Mouse (Mus musculus) cerebellum, adult 11 months (tissue): ENCODE results near the gene Myo1b.

Experiments
- DNase-seq: peaks from one replicate; pipeline ENCODE4 v3.0.0; 2022

The Myo1b gene

DNA sequence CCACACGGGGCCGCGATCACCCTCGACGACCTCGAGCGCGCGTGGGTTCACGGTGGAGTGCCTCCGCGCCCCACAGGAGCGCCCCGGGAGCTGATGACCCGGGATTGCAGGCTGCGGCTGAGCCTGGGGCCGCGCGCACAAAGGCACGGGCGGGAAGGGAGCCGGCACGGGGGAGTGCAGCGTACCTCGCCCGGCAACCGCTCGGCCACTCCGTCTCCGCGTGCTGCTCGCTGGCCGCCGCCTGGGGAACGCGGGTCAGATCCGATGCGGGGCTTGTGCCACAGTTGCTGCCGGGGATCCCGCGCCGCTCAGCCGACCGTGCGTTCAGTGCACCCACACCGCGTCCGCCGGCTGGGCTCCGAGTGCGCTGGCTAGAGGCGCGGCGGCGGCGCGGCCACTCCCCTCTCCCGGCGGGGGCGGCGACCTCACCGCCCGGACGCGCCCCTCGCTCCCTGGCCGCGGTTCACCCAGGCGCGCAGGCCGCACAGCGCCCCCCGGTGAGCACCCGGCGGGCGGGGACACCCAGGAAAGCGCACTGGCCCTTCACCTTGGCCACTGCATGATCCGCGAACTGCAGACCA is at the start of gene Myo1b:
Gene Myo1b (minus strand): TSS at position 496 of the 581 bp plus-strand sequence.
- DNase-seq = no peak

DNA sequence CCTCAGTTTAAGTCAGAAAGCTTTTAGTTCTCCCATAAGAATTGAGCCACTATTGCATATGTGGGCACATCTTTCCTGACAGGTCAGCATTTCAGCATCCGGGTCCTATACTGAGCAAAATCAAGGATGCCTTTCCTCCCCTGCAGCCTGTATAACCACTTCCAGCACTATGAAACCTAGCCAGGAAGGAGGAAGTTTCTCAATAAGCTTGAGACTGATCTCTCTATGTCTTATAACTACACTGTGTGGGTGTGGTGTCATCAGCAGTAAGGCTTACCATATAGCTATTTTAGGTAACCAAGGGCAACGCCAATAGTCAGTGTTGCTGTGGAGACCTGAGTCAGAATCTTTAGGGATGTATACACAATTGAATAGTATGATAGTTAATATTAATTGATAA is 48.8 kb upstream of the Myo1b start:
- DNase-seq = no peak

GRCm38 (mm10) chr1:51947116-51947515 is 31.2 kb upstream of the Myo1b start:
- DNase-seq = no peak

GRCm38 (mm10) chr1:51944755-51945154 is 28.9 kb upstream of the Myo1b start:
- peak; percentile 12 for DNase-seq

- no peak for DNase-seq
These were observed 22.5 kb upstream of the Myo1b start for GRCm38 (mm10) chr1:51938357-51938756.

GRCm38 (mm10) chr1:51935006-51935405 is 19.1 kb upstream of the Myo1b start:
- DNase-seq = no peak

DNA sequence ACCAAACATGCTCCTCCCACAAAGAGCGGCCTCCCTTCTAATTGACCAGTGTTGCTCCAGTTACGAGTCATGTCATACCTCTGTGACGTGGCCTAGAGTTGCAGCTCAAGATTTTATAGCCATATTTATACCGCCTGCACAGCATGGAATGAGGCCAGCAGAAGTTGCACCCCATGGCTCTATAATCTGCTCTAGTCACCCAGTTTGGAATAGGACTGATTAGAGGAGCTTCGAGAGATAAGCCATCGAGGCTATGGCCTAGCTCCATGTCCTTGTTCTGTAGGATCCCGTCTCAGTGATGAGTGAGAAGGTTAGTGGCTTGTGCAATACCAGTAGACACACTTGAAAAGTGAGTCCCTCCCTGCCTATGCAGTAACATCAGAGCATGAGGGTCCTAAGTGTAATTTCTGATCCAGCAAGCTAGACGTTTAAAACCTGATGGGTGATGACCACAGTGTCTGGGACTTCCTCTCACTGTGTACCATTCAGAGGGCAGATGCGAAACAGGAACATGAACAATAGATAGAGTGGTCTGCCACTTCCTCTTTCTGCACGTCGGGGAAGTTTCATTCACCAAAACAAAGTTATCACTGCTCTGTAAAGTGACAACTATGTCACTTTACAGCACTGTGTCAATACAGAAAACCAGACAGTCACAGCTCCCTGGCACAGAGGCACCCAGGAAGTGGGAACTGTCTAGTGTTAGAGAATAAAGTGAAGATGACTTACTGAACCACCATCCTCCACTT is 18.5 kb upstream of the Myo1b start:
- DNase-seq = no peak

GRCm38 (mm10) chr1:51932826-51933225 is 17.0 kb upstream of the Myo1b start:
- DNase-seq = no peak

DNA sequence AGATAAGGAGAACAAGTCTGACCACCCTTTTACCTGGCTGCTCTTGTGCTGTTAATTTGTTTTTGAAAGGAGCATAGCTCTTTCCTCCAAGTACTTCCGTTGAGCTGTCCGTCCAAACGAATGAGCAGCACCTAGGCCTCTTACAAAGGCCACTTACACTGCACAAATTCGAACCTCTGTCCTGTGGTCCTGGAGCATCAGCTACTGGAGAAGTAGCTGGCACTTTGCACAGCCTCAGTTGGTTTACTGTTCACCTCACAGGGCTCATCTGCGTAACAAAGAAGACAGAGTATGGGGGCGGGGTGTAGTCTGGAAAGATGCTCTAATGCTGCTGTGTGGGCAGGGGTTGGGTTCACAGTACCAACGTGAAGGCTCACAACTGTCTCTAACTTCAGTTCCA is 15.7 kb upstream of the Myo1b start:
- no peak for DNase-seq

GRCm38 (mm10) chr1:51930584-51930983 is 14.7 kb upstream of the Myo1b start:
- no peak for DNase-seq

GRCm38 (mm10) chr1:51929557-51929956 is 13.7 kb upstream of the Myo1b start:
- DNase-seq = no peak

DNA sequence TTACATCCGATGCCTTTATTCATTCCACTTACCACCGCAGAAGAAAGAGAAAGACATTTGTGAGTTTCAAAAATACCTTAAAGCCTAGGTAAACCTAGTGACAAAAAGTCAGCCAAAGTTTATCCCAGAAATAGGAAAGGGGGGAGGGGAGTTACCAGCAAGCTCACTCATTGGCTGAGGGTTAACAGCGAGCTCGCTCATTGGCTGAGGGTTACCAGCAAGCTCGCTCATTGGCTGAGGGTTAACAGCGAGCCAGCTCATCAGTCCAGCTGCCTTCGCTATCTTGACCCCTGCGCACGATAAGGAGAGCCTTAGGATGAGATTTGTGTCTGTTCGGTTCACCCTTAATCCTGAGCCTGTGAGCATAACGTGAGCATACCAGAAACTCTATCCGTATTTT is 6.9 kb upstream of the Myo1b start:
- no peak for DNase-seq

DNA sequence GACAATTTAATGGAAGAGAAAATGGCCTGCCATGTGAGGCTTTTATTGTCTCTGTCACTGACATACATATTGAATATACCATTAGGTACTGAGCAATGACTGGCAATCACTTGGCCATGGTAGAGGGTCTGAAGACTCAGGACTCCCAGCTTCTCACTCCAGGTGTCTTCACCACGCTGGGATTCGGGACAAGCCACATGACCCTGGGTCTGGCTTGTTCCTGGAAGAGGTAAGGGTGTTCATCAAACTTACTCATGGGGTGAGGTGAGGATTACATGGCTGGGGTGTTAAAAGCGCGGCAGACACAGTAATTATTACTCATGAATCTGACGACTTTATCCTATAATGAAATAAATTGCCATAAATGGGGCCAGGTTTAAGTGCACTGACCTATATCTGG is 405 bp upstream of the Myo1b start:
- no peak for DNase-seq

DNA sequence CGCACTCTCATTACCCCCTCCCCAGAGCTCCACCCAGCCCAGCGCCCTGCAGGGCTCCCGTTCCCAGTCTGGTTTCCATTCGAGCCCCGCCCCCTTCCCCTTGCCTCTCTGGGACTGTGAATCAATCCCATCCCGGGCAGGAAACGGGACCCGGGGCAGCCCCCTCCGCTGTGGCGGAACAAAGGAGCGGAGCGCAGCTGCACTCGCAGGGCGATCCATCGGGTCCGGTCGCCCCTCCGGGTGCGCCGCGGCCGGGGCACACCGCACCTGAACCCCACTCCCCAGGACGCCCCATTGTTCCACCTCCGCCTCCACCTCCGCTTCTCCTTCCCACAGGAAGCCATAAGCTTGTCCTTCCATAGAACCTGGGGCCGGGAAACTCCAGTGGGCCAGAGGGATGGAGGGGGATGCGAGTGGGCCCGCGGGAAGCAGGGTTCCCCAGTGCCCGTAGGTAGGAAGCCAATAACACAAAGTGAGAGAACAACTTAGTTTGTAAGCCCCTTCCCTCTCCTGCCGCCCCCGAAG is 758 bp downstream of the Myo1b start:
- DNase-seq = no peak

GRCm38 (mm10) chr1:51914095-51914494 is 1.8 kb downstream of the Myo1b start:
- no peak for DNase-seq

DNA sequence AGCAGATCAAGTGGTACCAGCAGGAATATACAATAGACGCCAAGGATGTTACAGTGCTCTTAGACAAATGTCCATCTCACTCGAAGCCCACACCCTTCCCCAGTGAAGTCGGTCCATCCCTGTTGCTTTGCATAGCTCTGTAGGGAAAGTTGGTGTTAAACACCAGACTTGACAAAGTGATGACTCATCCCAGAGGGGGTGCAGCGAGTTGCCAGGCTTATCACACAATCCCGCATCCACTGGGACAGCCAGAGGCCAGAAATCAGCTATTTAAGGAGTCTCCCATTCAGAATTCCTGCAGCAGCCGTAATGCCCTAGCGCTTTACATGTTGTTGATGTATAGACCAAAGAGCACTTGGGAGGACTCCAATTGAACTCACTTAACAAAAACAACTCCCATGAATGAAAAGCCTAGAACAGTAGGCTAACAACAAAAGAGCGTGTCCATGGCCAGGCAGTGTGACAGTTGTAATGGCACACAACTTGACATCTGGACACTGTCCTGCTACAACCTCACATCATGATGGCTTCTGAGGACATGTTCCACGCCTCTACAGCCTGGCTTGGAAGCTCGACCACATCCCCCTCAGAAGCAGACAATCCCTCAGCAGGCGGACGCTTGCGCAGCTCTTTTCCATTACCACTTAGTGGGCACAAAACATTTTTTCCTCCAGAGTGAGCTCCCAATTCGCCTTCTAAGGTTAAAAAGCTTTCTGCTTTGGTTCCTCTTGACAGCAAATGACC is 2.6 kb downstream of the Myo1b start:
- DNase-seq = no peak

DNA sequence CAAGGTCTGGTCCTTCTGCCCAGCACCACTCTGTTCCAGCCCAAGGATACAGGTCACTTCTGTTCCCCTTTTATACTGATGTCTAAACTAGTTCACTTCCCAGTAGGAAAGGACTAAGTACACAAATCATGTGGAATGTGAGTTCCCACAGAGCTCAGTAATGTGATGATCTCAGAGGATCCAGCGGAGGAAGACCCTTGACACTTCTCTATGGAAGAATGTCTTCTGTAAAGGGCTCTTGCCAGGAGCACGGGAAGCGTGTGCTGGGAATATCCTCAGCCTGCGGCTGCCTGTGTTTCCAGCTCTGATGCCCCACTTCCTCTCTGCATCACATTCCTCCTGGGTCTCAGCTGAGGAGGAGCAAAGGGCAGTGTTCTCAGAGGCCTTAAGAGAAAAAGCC is 4.5 kb downstream of the Myo1b start:
- DNase-seq = no peak

GRCm38 (mm10) chr1:51909204-51909603 is 6.7 kb downstream of the Myo1b start:
- no peak for DNase-seq

DNA sequence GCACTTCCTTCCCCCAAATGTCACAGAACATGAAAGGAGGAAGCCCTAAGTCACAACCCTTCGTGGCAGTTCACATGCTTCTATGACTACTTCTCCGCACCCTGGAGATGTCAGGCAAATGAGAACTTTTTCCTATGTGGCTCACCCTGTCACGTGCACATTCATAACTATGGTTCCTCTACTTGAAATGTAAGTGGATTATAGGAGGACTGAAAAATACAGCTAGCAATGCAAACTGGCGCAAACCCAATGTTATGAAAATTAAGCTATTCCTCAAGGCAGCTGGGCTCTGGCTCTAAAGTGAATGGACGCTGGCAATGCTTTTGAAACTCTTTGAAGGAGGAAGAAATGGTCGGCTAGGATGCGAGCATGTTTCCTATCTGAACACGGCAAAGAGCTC is 8.1 kb downstream of the Myo1b start:
- DNase-seq = no peak

DNA sequence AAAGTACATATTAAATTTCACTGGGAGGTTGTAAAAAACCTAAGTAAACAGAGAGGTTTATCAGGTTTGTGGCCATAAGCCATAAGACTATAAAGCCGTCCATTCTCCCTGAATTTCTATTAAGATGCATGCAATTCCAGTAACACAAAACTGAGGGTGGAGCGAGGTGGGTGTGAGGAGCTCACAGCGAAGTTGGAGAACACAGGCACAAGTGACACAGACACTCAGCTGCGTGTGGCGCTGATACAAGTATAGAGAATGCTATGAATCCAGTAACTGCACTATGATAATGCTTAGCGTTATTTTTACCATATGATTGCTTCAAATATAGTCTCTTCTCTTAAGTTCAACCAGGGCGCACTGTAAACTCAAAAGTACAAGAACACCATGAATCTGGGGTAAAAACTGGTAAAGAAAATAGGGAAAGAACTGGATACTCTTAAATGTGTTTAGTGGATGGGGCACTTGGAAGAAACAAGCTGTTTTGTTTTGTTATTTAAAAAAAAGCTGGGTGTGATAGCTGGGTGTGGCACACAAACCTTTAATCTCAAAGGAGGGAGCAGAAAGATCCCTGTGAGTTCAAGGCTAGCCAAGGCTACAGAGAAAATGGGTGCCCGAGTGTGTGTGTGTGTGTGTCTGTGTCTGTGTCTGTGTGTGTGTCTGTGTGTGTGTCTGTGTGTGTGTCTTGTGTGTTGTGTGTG is 9.5 kb downstream of the Myo1b start:
- DNase-seq = no peak

DNA sequence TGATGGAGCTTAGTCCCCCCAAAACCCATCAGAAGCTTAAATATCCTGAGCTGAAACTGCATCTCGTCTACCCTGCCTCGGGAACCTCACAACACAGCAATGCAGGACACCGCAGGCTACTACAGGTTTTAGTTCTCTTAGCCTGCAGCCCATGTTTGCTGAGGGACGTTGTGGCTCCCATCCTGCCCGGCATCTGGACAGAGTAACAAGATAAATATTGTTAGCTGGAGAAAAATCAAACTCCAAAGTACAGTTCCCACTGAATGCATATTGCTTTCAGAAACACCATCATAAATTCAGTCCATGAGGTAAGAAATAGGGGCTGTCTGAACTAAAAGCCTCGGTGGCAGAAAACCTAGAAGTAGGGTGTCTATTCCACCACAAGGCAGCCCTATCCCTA is 10.8 kb downstream of the Myo1b start:
- no peak for DNase-seq

DNA sequence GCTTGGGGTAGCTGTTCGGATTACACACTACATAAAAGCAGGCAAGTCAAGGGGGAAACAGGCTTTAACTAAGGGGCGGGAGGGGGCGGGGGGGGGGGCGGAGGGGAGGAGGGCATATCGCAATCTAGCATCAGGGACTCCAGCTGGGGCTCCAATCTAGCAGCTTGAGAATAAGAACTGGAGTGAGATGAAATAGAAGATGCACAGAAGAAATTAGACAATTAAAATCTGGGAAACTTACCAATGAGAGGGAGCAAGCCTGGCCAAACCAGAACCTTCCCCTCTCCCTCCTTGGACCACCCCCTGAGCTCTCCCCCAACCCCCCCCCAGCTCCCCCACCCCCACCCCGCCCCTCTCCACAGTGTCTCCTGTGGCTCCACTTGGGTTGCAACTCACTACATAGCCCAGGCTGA is 18.7 kb downstream of the Myo1b start:
- no peak for DNase-seq

DNA sequence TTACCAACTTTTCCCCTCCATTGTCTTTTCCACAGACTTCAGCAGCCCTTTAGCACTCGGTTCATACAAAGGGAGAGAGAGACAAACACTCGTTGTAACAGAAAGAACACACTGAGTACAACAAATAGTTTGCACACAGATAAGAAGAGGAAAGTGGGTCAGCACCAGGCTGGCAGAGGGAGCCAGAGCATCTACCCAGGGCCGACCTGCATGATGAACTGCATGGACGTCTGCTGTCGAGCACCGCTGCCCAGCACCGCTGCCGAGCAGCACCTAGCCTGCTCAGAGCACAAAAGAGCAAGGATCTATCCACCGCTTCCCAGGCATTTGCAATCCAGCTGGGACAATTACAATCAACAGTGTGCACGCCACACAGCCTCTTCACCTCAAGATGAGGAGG is 19.9 kb downstream of the Myo1b start:
- no peak for DNase-seq
